Mouse (Mus musculus): ENCODE data around the gene Atg9b. TPM values are rescaled to one million over a fixed set of nuclear protein-coding genes. Genes with fewer than 3 reads are reported as not detected.
A peak's percentile ranks its signal among the peaks of the same experiment; 100 is the strongest.

The Atg9b gene
- polyA plus RNA-seq, 1 experiment from 2014 or later = 0.48 TPM

DNA sequence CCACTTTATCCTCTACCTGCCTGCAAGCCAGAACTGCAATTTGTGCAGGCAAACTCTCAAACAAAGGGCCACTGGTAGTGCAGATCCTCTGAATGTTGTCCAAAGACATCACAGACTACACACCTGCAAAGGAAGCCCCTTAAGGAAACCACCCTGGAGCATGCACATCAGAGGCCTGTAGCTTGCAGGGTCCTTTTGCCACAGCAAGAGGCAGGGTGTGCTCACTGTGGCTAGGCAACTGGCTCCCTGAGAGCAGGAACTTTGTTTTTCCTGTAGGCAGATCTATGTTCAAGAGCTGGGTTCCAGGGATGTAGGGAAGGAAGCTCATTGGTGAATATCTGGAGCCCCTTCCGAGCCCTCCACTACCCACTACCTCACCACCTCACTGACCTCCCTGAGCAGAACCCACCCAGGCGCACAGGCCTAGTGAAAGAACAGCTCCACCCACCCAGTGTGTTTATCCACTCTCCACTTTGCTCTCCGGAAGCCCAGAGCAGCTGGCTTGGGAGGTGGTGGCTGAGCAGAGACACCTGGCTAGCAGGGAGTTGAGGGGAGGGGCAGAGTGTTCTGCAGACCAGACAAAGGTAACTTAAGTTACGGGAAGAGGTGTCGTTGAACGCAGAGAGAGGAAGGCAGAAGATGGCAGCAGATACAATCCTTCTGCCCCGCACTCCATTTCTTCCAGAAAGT lies 44.6 kb downstream of the Atg9b start:
- peaks cover 45% of the 10 kb centered on the region for H3K27me3 ChIP-seq (ENCODE audit: insufficient read depth, low read length)
- H3K9ac ChIP-seq (replicated peaks) = no peak overlapping the region
- TF ChIP-seq CTCF (IDR thresholded peaks at IDR 0.05; ENCODE audit: low read depth) (no peak), EP300 (IDR thresholded peaks at IDR 0.05; ENCODE audit: low read depth) (no peak)
- no peak overlapping the region for H3K4me3 ChIP-seq (ENCODE audit: low read depth, low read length)
- peaks cover 35% of the 10 kb centered on the region for H3K4me1 ChIP-seq (ENCODE audit: insufficient read depth)
- H3K9me3 ChIP-seq (ENCODE audit: low read length) = no peaks in the 10 kb centered on the region
- H3K27ac ChIP-seq (ENCODE audit: low read depth) = no peak overlapping the region
- DNase-seq (no peak), ATAC-seq (no peak)
- WGBS (ENCODE audit: insufficient replicate concordance) = 64% methylated on average over 7 of the region's 7 CpGs
- H3K36me3 ChIP-seq (replicated peaks; ENCODE audit: insufficient read depth, low read length) = no peaks in the 10 kb centered on the region
- H3K4me2 ChIP-seq (ENCODE audit: low read depth, low read length) = no peak overlapping the region

DNA sequence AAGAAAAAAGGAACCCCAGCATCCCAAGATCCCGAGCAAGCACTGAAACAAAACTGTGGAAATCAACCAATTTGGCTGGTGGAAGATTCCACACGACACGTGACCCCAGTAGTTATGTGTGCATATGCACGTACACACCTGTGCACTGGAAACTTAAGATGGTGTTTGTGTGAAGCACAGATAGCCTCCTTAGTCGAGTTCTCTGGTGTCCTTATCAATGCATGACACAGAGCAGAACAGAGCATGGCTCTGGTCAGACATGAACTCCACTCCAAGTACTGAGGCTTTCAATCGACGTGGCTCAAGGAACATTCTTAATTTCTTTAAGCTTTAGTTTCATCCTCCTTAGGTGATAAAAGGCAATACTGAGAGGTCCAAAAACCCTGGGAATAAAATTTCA lies 45.6 kb downstream of the Atg9b start:
- no peaks in the 10 kb centered on the region for H3K36me3 ChIP-seq (replicated peaks; ENCODE audit: insufficient read depth, low read length)
- WGBS (ENCODE audit: insufficient replicate concordance) = 67% methylated on average over 7 of the region's 7 CpGs
- no peak overlapping the region for H3K4me3 ChIP-seq (ENCODE audit: low read depth, low read length)
- no peak for DNase-seq
- peaks cover 31% of the 10 kb centered on the region for H3K4me1 ChIP-seq (ENCODE audit: insufficient read depth)
- TF ChIP-seq EP300 (IDR thresholded peaks at IDR 0.05; ENCODE audit: low read depth) (no peak), CTCF (IDR thresholded peaks at IDR 0.05; ENCODE audit: low read depth) (no peak)
- H3K9me3 ChIP-seq (ENCODE audit: low read length) = no peaks in the 10 kb centered on the region
- no peak overlapping the region for H3K27ac ChIP-seq (ENCODE audit: low read depth)
- H3K27me3 ChIP-seq (ENCODE audit: insufficient read depth, low read length) = peaks cover 37% of the 10 kb centered on the region
- no peak overlapping the region for H3K4me2 ChIP-seq (ENCODE audit: low read depth, low read length)
- H3K9ac ChIP-seq (replicated peaks) = no peak overlapping the region
- no peak for ATAC-seq

DNA sequence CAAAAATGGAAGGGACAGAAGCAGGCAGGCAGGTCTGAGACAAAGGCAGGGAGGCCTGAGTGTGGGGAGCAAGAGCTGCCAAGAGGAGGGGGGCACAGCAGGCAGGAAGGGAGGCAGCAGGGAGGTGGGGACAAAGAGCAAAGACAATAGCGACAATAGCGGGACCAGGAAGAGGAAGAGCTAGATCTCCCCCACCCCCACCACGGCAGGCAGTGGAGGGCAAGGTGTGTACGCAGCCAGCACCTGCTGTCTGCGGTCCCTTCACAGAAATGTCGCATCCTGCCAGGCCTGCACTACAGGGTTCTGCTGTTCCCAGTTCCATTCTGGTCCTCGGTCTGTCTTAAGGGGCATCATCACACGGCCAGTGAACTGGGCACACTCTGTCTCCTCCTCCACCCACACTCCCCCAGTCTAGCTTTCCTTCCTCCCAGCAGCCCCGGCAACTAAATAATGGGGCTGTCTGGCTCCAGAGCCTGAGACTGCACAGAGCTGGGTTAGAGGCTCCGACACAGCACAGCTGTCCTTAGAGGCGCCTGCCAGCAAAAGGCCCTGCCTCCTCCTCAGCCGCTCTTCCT lies 47.4 kb downstream of the Atg9b start:
- no peak for TF ChIP-seq EP300 (IDR thresholded peaks at IDR 0.05; ENCODE audit: low read depth)
- TF ChIP-seq CTCF (IDR thresholded peaks at IDR 0.05; ENCODE audit: low read depth) = no peak
- ATAC-seq (no peak), DNase-seq (no peak)
- Histone ChIP-seq H3K27me3 (ENCODE audit: insufficient read depth, low read length) (peaks cover 19% of the 10 kb centered on the region), H3K4me1 (ENCODE audit: insufficient read depth) (peaks cover 29% of the 10 kb centered on the region), H3K27ac (ENCODE audit: low read depth) (no peak overlapping the region), H3K4me3 (ENCODE audit: low read depth, low read length) (no peak overlapping the region), H3K9ac (replicated peaks) (no peak overlapping the region), H3K36me3 (replicated peaks; ENCODE audit: insufficient read depth, low read length) (no peaks in the 10 kb centered on the region), H3K9me3 (ENCODE audit: low read length) (no peaks in the 10 kb centered on the region), H3K4me2 (ENCODE audit: low read depth, low read length) (no peak overlapping the region)
- WGBS (ENCODE audit: insufficient replicate concordance) = 26% methylated on average over 12 of the region's 12 CpGs

DNA sequence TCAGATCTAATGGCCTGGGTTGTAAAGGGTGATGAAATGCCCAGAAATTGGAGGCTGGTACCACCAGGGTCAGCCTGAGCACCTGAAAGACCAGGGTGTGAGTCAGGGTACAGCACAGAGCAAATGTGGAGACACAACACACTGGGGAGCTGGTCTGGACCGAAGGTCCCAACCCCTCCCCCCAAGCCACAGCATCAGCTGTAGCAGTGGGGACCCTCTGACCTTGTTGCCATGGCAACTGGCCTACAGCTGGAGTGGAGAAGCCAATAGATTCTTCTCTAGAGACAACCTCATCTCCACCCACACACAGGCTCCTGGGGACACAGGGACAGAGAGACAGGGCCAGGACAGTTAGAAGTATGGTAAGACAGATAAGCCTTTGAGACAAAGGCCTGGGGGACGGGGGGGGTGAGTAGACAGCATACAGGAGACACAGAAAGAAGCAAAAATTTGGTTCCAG lies 47.9 kb downstream of the Atg9b start:
- WGBS (ENCODE audit: insufficient replicate concordance) = 22% methylated on average over 2 of the region's 2 CpGs
- peaks cover 14% of the 10 kb centered on the region for H3K27me3 ChIP-seq (ENCODE audit: insufficient read depth, low read length)

DNA sequence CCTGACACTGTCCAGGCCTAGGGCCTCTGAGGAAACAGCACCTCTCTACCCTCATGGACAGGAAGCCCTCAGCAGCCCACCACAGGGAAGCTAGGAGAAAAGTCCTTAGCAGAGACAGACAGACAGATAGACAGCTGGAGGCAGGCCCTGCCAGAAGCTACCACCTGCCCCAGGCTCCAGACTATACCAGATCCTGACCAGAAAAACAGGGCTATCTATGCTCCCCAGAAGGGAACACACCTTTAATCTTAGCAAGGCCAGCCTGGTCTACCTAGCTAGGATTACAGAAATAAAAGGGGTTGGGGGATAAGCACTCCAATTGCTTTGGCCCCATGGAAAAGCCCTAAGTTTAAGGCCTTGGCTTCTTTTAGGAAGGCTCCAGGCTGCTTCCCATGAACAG lies 48.6 kb downstream of the Atg9b start:
- TF ChIP-seq CTCF (IDR thresholded peaks at IDR 0.05; ENCODE audit: low read depth) (no peak), EP300 (IDR thresholded peaks at IDR 0.05; ENCODE audit: low read depth) (no peak)
- Histone ChIP-seq H3K9me3 (ENCODE audit: low read length) (no peaks in the 10 kb centered on the region), H3K36me3 (replicated peaks; ENCODE audit: insufficient read depth, low read length) (no peaks in the 10 kb centered on the region), H3K4me3 (ENCODE audit: low read depth, low read length) (no peak overlapping the region), H3K9ac (replicated peaks) (no peak overlapping the region), H3K27me3 (ENCODE audit: insufficient read depth, low read length) (peaks cover 7% of the 10 kb centered on the region), H3K4me1 (ENCODE audit: insufficient read depth) (peaks cover 23% of the 10 kb centered on the region), H3K4me2 (ENCODE audit: low read depth, low read length) (no peak overlapping the region), H3K27ac (ENCODE audit: low read depth) (no peak overlapping the region)
- ATAC-seq (0 out of 2 replicates have a peak, but pooled peaks have one; percentile 14), DNase-seq (no peak)

More for the DNA sequence above, 47.9 kb downstream of the Atg9b start:
- peak; percentile 50; the same call in 1 of the 2 replicates for TF ChIP-seq EP300 (IDR thresholded peaks at IDR 0.05; ENCODE audit: low read depth)
- no peak for TF ChIP-seq CTCF (IDR thresholded peaks at IDR 0.05; ENCODE audit: low read depth)
- Histone ChIP-seq H3K36me3 (replicated peaks; ENCODE audit: insufficient read depth, low read length) (no peaks in the 10 kb centered on the region), H3K9me3 (ENCODE audit: low read length) (no peaks in the 10 kb centered on the region), H3K4me3 (ENCODE audit: low read depth, low read length) (no peak overlapping the region), H3K4me2 (ENCODE audit: low read depth, low read length) (no peak overlapping the region), H3K4me1 (ENCODE audit: insufficient read depth) (peaks cover 29% of the 10 kb centered on the region), H3K9ac (replicated peaks) (no peak overlapping the region), H3K27ac (ENCODE audit: low read depth) (no peak overlapping the region)
- DNase-seq (no peak), ATAC-seq (peak; percentile 24; the same call in 1 of the 2 replicates)

DNA sequence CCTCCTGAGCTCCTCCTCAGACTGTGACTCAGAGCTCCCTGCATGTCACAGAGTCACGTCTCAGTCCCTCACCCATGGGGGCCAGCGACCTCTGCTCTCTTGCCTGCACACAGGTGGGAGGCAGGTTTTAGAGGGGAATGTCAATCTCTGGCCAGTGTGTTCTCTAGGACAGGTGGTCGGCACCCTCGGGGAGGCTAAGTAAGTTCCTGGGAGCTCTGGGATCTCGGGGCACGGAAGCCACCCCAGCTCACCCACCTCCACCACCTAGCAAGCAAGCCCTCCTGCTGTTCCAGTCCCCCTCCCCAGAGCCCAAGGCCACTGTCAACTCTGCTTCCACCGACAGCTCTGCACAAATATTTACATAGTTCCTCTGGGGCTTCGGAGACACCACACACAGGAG lies 49.0 kb downstream of the Atg9b start:
- H3K9me3 ChIP-seq (ENCODE audit: low read length) = no peaks in the 10 kb centered on the region
- TF ChIP-seq EP300 (IDR thresholded peaks at IDR 0.05; ENCODE audit: low read depth) (no peak), CTCF (IDR thresholded peaks at IDR 0.05; ENCODE audit: low read depth) (no peak)
- H3K4me3 ChIP-seq (ENCODE audit: low read depth, low read length) = no peak overlapping the region
- peaks cover 3% of the 10 kb centered on the region; the same call in 1 of the 2 replicates for H3K27me3 ChIP-seq (ENCODE audit: insufficient read depth, low read length)
- no peak overlapping the region for H3K9ac ChIP-seq (replicated peaks)
- 53% methylated on average over 8 of the region's 8 CpGs for WGBS (ENCODE audit: insufficient replicate concordance)
- DNase-seq (no peak), ATAC-seq (no peak)
- peaks cover 19% of the 10 kb centered on the region for H3K4me1 ChIP-seq (ENCODE audit: insufficient read depth)
- H3K4me2 ChIP-seq (ENCODE audit: low read depth, low read length) = no peak overlapping the region
- H3K27ac ChIP-seq (ENCODE audit: low read depth) = no peak overlapping the region
- H3K36me3 ChIP-seq (replicated peaks; ENCODE audit: insufficient read depth, low read length) = no peaks in the 10 kb centered on the region

Measured in liver, postnatal 0 days (tissue).